Mouse (Mus musculus): ENCODE measurements around the gene Gpd2.

Gpd2 gene

DNA sequence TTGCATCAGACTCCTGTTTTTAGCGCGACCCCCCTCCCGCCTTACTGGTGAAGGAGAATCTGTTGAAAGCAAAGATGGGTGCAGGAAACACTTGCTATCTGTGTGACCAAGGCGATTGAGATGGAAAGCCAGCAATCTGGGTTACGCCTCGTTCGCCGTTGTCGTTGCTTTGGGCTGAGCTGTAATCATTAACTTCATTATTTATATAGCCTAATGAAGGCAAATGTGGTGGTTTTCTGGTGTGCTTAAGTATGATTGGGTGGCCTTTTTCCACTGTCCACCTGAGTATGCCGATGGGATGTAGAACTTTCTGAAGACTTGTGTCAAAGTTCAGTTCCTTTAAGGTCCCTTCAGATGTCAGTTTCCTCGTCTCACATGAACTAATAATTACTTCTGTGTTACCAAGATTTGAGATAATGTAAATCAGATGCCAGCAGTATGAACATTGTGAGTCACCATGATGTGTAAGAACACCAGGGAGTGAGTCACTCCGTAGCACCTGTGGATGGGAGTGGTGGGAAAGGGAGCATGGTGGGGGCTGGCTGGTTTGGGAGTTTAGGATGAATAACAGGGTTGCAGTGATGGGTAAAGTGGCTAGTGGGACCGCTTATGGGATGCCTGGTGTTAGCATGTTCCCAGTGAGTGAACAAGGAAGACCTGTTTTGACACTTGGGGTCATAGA is 14.3 kb downstream of the Gpd2 start:
- DNase-seq = no peak

GRCm38 (mm10) chr2:57252542-57253301 is 15.3 kb downstream of the Gpd2 start:
- no peak for DNase-seq

DNA sequence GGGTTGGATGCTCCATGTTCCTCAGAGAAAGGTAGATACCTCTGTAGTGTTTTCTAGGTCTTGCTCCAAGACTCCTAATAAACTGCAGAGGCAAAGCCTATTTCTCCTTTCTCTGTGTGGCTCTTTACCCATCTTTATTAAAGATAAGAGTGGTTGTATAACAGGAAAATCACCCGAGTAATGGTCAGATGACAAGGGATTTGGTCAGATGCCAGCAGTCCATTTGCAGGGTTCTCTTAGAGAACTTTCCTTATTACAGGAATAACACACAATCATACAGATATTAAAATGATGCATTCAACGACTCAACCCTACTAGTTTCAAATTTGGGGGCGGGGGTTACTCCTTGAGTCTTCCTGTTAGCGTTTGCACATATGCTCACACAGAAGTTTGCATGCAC is 16.8 kb downstream of the Gpd2 start:
- DNase-seq = no peak

DNA sequence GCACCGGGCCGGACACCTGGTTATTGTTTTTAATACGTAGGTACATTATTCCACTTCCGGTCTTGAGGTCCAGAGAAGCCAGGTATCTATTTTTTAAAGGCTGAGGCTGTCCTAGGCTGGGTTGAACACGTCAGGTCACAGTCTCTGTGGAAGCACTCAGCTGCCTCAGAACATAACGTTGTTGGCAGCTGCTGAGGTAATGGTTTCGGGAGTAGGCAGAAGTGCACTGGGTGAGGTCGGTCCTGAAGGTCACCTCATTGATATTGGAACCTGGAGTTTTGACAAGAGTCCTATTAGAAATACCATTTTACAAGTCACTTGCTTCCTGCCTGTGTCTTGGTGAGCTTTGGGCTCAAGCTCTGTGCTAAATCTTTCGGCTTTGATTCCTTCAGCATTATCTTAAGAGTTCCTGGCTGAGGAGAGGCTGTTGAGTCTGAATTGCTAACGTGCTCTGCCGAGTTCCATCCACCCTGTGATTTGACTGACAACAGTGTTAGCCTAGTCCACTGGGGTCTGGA is 17.8 kb downstream of the Gpd2 start:
- DNase-seq = no peak

- DNase-seq = no peak
Observed at GRCm38 (mm10) chr2:57255836-57256235, 18.4 kb downstream of the Gpd2 start.

- DNase-seq = no peak
Observed at GRCm38 (mm10) chr2:57256459-57256858, 19.0 kb downstream of the Gpd2 start.

- no peak for DNase-seq
Observed at GRCm38 (mm10) chr2:57261286-57262077, 24.0 kb downstream of the Gpd2 start.

GRCm38 (mm10) chr2:57263431-57263830 is 26.0 kb downstream of the Gpd2 start:
- DNase-seq = no peak

- DNase-seq = no peak
Observed at GRCm38 (mm10) chr2:57264912-57265311, 27.5 kb downstream of the Gpd2 start.

- no peak for DNase-seq
Observed at GRCm38 (mm10) chr2:57266679-57267393, 29.4 kb downstream of the Gpd2 start.

DNA sequence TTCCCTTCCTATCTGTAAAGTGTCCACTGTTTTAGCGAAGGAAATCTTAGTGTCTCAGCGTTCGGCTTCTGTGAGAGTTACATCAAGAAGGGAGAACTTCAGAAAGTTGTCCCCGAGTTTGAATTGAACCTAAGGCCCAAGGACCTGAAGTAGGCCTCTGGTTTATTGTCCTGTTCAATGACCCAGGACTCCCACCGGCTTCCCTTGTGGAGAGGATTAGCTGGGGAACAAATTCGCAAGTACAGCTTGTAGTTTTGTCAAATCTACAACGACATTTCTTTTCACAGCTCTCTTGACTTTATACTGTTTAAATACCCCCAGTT is 29.9 kb downstream of the Gpd2 start:
- DNase-seq = no peak

GRCm38 (mm10) chr2:57267896-57268295 is 30.5 kb downstream of the Gpd2 start:
- no peak for DNase-seq

- DNase-seq = no peak
Observed at GRCm38 (mm10) chr2:57268839-57269238, 31.4 kb downstream of the Gpd2 start.

DNA sequence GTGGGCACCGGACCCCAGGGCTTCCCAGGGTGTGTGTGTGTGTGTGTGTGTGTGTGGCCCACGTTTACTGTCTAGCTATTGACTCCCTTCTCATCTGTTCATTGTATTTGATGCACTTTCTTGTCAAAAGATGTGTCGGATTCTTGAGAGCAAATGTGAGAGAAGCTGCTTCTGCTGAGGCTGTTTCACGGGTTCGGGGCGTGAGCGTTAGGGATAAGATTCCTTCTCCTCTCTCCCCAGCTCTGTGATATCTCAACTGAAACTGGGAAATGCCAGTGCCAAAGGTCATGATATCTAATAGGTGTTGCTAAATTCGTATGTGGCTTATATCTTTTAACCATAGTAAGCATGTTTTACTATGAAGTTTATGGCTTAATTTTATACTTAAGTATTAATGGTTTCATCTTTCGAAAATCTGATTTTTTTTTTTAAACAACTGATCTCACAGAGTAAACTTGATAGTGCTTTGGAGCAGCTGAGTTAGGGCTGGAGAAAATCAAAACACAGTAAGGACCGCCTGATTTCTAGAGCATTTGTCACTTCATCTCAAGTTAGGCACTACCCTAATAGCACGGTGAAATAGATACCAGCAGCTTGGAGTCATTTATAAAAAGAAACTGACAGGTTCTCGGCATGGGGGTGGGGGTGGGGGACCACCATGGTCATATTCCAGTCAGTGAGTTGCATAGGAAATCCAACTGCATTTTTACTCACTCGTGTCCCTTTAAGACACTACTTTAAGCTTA is 32.4 kb downstream of the Gpd2 start:
- no peak for DNase-seq

DNA sequence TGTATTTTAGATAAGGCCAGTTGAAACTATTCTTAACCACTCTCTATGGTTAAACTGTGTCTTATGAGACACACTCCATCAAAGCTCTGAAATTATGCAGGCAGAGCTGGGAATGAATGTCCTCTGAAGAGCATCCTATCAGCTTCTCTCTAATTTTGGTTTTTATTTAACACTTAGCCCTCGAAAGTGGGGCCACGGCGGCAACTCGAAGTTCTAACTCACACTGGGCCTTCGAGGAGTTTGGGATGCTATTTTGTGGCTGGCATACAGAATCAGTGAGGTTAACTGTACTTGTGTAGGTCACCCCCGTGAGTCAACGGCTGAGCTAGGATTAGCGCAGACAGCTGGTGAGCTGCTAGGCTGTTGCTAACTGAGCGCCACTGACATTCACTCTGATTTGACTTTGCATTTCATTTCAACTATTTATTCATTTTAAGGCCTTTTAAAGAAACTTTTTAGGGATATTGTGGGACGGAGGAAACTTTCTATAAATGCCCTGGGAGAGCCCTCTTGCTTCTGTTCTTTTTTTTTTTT is 42.8 kb downstream of the Gpd2 start:
- DNase-seq = no peak

- no peak for DNase-seq
Observed at GRCm38 (mm10) chr2:57283791-57284190, 46.4 kb downstream of the Gpd2 start.

DNA sequence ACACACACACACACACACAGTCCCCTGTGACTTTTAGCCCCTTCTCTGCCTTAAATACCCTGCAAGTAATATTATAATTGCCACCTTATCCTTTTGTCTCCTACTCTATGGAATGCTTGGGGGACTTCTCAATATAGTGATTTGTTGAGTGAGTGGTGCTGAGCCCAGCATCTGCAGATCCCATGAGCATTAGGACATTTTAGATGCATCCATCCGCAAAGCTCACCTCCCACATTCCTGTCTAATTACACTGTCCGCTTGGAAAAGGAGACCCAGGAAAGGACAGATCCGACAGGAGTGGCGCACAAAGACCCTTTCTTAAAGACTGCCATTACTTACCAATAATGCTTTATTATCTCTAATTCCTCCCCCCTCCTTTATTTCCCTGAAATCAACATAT is 47.8 kb downstream of the Gpd2 start:
- no peak for DNase-seq

DNA sequence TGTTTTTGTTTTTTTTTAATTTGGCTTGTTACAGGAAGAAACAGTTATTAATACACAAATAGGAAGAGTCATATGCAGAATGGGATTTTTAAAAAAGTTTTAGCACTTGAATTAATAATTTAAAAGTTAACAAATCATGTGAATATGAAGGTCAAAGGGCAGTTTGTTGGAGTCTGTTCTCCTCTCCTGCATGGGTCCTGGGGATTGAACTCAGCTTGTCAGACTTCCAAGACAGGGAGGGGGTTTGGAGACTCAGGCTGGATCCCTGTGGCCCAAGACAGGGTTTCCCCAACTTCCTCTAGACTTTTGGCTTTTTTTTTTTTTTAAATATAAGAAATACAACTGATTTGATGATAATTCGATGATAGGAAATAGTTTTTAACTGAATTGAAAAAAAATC is 50.6 kb downstream of the Gpd2 start:
- no peak for DNase-seq

GRCm38 (mm10) chr2:57293571-57293970 is 56.1 kb downstream of the Gpd2 start:
- no peak for DNase-seq

DNA sequence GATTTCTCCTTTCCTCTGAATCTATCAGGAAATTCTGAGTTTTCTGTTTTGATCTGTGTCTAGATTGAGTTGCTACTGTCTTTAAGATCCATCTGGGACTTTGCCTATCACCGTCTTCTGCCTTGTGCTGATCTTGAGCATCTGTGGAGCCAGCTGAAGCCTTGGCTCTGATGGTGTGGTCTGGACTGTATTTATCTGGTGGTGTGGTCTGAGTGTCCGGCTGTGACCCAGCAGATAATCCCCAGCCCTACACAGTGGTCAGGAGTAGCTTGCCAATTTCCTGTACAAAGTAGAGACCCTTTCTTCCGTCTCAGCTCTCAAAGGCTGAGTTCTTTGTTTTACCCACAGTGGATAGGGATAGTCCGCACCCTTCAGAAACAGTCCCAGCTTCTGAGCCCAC is 58.6 kb downstream of the Gpd2 start:
- no peak for DNase-seq

GRCm38 (mm10) chr2:57297226-57297625 is 59.8 kb downstream of the Gpd2 start:
- no peak for DNase-seq

GRCm38 (mm10) chr2:57301539-57301938 is 64.1 kb downstream of the Gpd2 start:
- no peak for DNase-seq
